Mouse (Mus musculus) C2C12 (cell line): ENCODE results near the gene Ccdc50. TPM values are rescaled to one million over a fixed set of nuclear protein-coding genes. Genes with fewer than 3 reads are reported as not detected.

Experiments used
- H3K27me3 ChIP-seq: one replicate; pipeline ENCODE4 v1.6.1; 2011; ENCODE audit not compliant: control insufficient read depth, insufficient read depth, insufficient read length
- H3K36me3 ChIP-seq: one replicate; pipeline ENCODE4 v1.6.1; 2011; ENCODE audit not compliant: control insufficient read depth, insufficient read depth
- H3K4me3 ChIP-seq: one replicate; pipeline ENCODE4 v1.5.1; 2011; ENCODE audit warnings: mild to moderate bottlenecking, control low read depth; ENCODE audit not compliant: poor library complexity, insufficient read depth, severe bottlenecking
- H3K79me2 ChIP-seq: one replicate; pipeline ENCODE4 v1.6.1; 2011; ENCODE audit not compliant: control insufficient read depth, insufficient read depth
- H3K79me3 ChIP-seq: one replicate; pipeline ENCODE4 v1.6.1; 2011; ENCODE audit warnings: low read depth, control low read depth
- H3ac ChIP-seq: one replicate; pipeline ENCODE3; 2011; ENCODE audit warnings: low read depth; ENCODE audit not compliant: control insufficient read depth, insufficient read length
- CEBPB ChIP-seq: IDR thresholded peaks from one replicate; pipeline ENCODE4 v1.6.1; 2011; ENCODE audit warnings: low read depth, mild to moderate bottlenecking, control low read depth, moderate library complexity
- CTCF ChIP-seq: IDR thresholded peaks from one replicate; pipeline ENCODE4 v1.5.1; 2011; ENCODE audit not compliant: control insufficient read depth, insufficient read depth, insufficient read length
- FOSL1 ChIP-seq: IDR thresholded peaks from one replicate; pipeline ENCODE4 v1.8.0; 2011; ENCODE audit warnings: mild to moderate bottlenecking, low read length; ENCODE audit not compliant: poor library complexity, insufficient read depth, severe bottlenecking
- MAX ChIP-seq: IDR thresholded peaks from one replicate; pipeline ENCODE4 v1.6.1; 2011; ENCODE audit warnings: mild to moderate bottlenecking, control low read depth
- MYOD1 ChIP-seq: IDR thresholded peaks from one replicate; pipeline ENCODE4 v1.6.1; 2011; ENCODE audit warnings: low read depth; ENCODE audit not compliant: control insufficient read depth, insufficient read length
- MYOG ChIP-seq: IDR thresholded peaks from one replicate; pipeline ENCODE4 v1.6.1; 2011; ENCODE audit not compliant: control insufficient read depth, insufficient read length; ENCODE audit errors: extremely low read depth
- USF1 ChIP-seq: IDR thresholded peaks from one replicate; pipeline ENCODE4 v1.6.1; 2011; ENCODE audit warnings: low read depth, mild to moderate bottlenecking, control low read depth, moderate library complexity
- polyA plus RNA-seq: library from polyadenylated mRNA; unstranded; fragments of >200 nt; fragmentation: generic; extraction: Trizol; gene quantifications from one replicate; pipeline ENCODE4 v1.2.1, GENCODE M21; 2012; ENCODE audit warnings: missing spikeins

The Ccdc50 gene
- polyA plus RNA-seq, 1 experiment = 9.9 TPM

DNA sequence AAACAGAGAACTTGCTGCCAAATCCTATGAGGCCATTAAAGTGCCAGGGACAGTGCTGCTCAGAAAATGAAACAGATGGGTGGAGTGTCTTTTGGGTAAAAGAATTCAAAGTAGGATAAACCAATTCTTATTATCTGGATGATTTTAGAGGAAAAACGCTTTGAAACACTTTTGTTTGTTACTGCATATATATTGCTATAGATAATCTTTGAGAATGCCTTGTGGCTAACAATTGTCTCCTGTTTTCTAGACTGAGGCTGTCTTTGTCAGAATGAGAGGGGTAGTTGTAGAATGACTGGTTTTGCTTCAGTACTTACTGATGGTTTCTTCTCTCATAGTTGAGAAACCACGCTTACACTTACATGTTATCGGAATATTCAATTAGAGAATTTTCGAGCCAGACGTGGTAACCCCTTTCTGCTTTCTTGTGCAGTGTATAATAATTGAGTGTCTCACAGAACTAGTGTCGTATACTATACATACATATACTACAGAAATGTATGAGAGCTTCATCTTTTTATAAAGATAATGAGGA lies 11.1 kb downstream of the Ccdc50 start:
- Histone ChIP-seq H3K27me3 (no peaks in the 10 kb centered on the region), H3K79me2 (peaks cover 100% of the 10 kb centered on the region), H3K4me3 (no peak overlapping the region), H3K36me3 (peaks cover 4% of the 10 kb centered on the region), H3ac (no peak overlapping the region), H3K79me3 (peaks cover 70% of the 10 kb centered on the region)
- no peak for TF ChIP-seq CEBPB
- TF ChIP-seq USF1 = no peak
- TF ChIP-seq MAX = no peak
- no peak for TF ChIP-seq MYOG
- TF ChIP-seq FOSL1 = no peak
- TF ChIP-seq CTCF = no peak
- TF ChIP-seq MYOD1 = no peak

DNA sequence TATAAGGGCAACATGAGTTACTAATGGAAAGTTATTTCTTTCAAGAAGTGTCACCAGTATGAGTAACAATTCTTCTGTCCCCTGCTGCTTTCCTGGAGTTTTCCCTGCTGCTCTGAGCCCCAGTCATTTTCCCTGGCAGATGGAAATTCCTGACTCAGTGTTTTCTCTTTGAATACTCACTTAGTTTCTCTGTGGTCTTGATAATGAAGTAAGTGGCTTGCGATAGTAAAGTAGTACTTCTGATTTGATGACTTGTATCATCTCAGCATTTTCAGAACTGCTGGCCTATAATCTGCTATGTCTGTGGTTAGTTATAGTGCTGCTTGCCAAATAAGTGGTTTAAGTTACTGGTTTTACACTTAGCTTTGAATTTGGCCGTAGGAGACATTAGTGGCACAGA lies 12.9 kb downstream of the Ccdc50 start:
- Histone ChIP-seq H3K36me3 (peaks cover 4% of the 10 kb centered on the region), H3K79me2 (peaks cover 93% of the 10 kb centered on the region), H3K79me3 (peaks cover 60% of the 10 kb centered on the region), H3K4me3 (no peak overlapping the region), H3ac (no peak overlapping the region), H3K27me3 (no peaks in the 10 kb centered on the region)
- TF ChIP-seq MAX (no peak), CEBPB (no peak), USF1 (no peak), MYOG (no peak), CTCF (no peak), FOSL1 (no peak), MYOD1 (no peak)

- TF ChIP-seq CEBPB = no peak
- no peak for TF ChIP-seq CTCF
- TF ChIP-seq MAX = no peak
- TF ChIP-seq MYOD1 = no peak
- no peak for TF ChIP-seq USF1
- TF ChIP-seq MYOG = no peak
- TF ChIP-seq FOSL1 = no peak
These were observed 15.4 kb downstream of the Ccdc50 start for GRCm38 (mm10) chr16:27404107-27404506.

GRCm38 (mm10) chr16:27416937-27417584 lies 28.4 kb downstream of the Ccdc50 start:
- Histone ChIP-seq H3K27me3 (no peaks in the 10 kb centered on the region), H3K79me2 (no peaks in the 10 kb centered on the region), H3K36me3 (peaks cover 26% of the 10 kb centered on the region), H3K79me3 (no peaks in the 10 kb centered on the region), H3ac (no peak overlapping the region), H3K4me3 (no peak overlapping the region)
- TF ChIP-seq USF1 (no peak), MYOD1 (no peak), MYOG (no peak), FOSL1 (no peak), CEBPB (no peak), CTCF (no peak), MAX (no peak)

More at GRCm38 (mm10) chr16:27404107-27404506, 15.4 kb downstream of the Ccdc50 start:
- H3K4me3 ChIP-seq = no peak overlapping the region
- peaks cover 18% of the 10 kb centered on the region for H3K36me3 ChIP-seq
- H3ac ChIP-seq = no peak overlapping the region
- peaks cover 67% of the 10 kb centered on the region for H3K79me2 ChIP-seq
- H3K27me3 ChIP-seq = no peaks in the 10 kb centered on the region
- H3K79me3 ChIP-seq = peaks cover 41% of the 10 kb centered on the region

- Histone ChIP-seq H3K36me3 (peaks cover 28% of the 10 kb centered on the region), H3K79me3 (no peaks in the 10 kb centered on the region), H3K27me3 (no peaks in the 10 kb centered on the region), H3ac (no peak overlapping the region), H3K4me3 (no peak overlapping the region), H3K79me2 (no peaks in the 10 kb centered on the region)
- no peak for TF ChIP-seq MYOD1
- no peak for TF ChIP-seq MYOG
- no peak for TF ChIP-seq CTCF
- no peak for TF ChIP-seq USF1
- no peak for TF ChIP-seq MAX
- TF ChIP-seq CEBPB = no peak
- no peak for TF ChIP-seq FOSL1
These were observed 29.0 kb downstream of the Ccdc50 start for GRCm38 (mm10) chr16:27417632-27418031.
